Mouse (Mus musculus) neural tube, embryonic 14.5 days (tissue): ENCODE data around the gene Slc9c1. TPM values are rescaled to one million over a fixed set of nuclear protein-coding genes. Genes with fewer than 3 reads are reported as not detected.
"Not testable (repeated sequence)": the region's sequence is repeated elsewhere in the genome, so short reads cannot be mapped to it uniquely, and the experiment has no call there.

Experiments
- ATAC-seq: fragments of 200-750 bp; cut with Nextera tagmentation; 2 replicates; pipeline ENCODE4 v1.8.0; 2017; ENCODE audit warnings: low read depth, mild to moderate bottlenecking, moderate TSS enrichment, moderate library complexity
- H3K27ac ChIP-seq: fragments of 300-500 bp; sonication (generic); 2 replicates; pipeline ENCODE4 v1.5.1; 2014; ENCODE audit warnings: low read depth, mild to moderate bottlenecking, control low read depth, low read length, moderate library complexity, mixed read lengths
- H3K27me3 ChIP-seq: fragments of 300-500 bp; sonication (generic); 2 replicates; pipeline ENCODE4 v1.6.1; 2014; ENCODE audit warnings: low read length; ENCODE audit not compliant: control insufficient read depth, insufficient read depth
- H3K36me3 ChIP-seq: fragments of 300-500 bp; sonication (generic); 2 replicates; pipeline ENCODE4 v1.6.1; 2014; ENCODE audit warnings: low read length, mixed read lengths; ENCODE audit not compliant: control insufficient read depth, insufficient read depth
- H3K4me1 ChIP-seq: fragments of 300-500 bp; sonication (generic); 2 replicates; pipeline ENCODE4 v1.6.1; 2014; ENCODE audit warnings: low read length; ENCODE audit not compliant: control insufficient read depth, insufficient read depth
- H3K4me2 ChIP-seq: fragments of 300-500 bp; sonication (generic); 2 replicates; pipeline ENCODE4 v1.6.1; 2014; ENCODE audit warnings: mild to moderate bottlenecking, low read depth, low read length, control low read depth
- H3K4me3 ChIP-seq: fragments of 300-500 bp; sonication (generic); 2 replicates; pipeline ENCODE4 v1.5.1; 2014; ENCODE audit warnings: low read depth, low read length, control low read depth, mixed read lengths
- H3K9ac ChIP-seq: fragments of 300-500 bp; sonication (generic); replicated peaks from 2 replicates; pipeline ENCODE4 v1.6.1; 2014; ENCODE audit warnings: low read depth, mild to moderate bottlenecking, control low read depth, low read length, mixed read lengths
- H3K9me3 ChIP-seq: fragments of 300-500 bp; sonication (generic); 2 replicates; pipeline ENCODE4 v1.6.1; 2016; ENCODE audit warnings: low read length; ENCODE audit not compliant: control insufficient read depth
- WGBS: fragments of 180-500 bp; shearing (Covaris S2); extraction: QIAGEN DNeasy Blood & Tissue Kit; methylation state at CpG from one replicate; pipeline ENCODE4 v1.1.7; 2014; 5-methylcytosine and 5-hydroxymethylcytosine counted together
- polyA plus RNA-seq: library from polyadenylated mRNA; unstranded; fragments of >200 nt; fragmentation: Nextera tagmentation; extraction: Ambion mirVana; gene quantifications from 2 replicates; pipeline ENCODE4 v1.2.1, GENCODE M21; 2014

Gene Slc9c1
- not detected in 2 replicates for polyA plus RNA-seq

- no peaks in the 10 kb centered on the region for H3K27me3 ChIP-seq
- ATAC-seq, result no peak
- no peak within 1 kb of the TSS for H3K4me3 ChIP-seq
- no peak within 1 kb of the TSS for H3K27ac ChIP-seq
- H3K4me1 ChIP-seq, result no peaks in the 10 kb centered on the region
- 96% methylated on average over 5 of the region's 5 CpGs for WGBS
- H3K36me3 ChIP-seq, result no peaks in the 10 kb centered on the region
- no peak within 1 kb of the TSS for H3K9ac ChIP-seq
- no peak within 1 kb of the TSS for H3K4me2 ChIP-seq
- no peaks in the 10 kb centered on the region for H3K9me3 ChIP-seq
Measured at GRCm38 (mm10) chr16:45535009-45535408, at the start of gene Slc9c1. Slc9c1 (plus strand) TSS chr16:45535309.

DNA sequence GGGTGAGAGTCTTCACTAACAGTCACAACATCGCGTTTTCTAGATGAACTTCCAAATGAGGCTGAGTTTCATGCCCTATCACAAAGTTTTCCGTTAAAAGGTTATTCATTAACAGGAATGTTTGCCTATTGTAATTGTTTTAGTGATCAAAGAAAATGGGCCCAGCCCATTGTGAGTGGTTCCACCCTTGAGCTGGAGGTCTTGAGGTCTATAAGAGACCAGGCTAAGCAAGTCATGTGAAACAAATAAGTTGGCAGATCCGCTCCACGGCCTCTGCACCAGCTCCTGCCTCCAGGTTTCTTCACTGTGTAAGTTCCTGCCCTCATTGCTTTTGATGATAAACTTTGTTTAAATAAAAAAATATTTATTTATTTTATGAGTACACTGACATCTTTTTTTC, 42.2 kb upstream of the Slc9c1 start, which contains the start of gene Gm609:
TSS of gene Gm609 (minus strand) at position 43 of the 400 bp plus-strand sequence.
- no peak within 1 kb of the TSS for H3K4me3 ChIP-seq
- ATAC-seq, result no peak
- 85% methylated on average over 5 of the region's 5 CpGs for WGBS

GRCm38 (mm10) chr16:45495326-45495725, 39.8 kb upstream of the Slc9c1 start:
- WGBS, result 87% methylated on average over 1 of the region's 1 CpGs
- ATAC-seq, result no peak
- Histone ChIP-seq H3K36me3 (no peaks in the 10 kb centered on the region), H3K9me3 (no peaks in the 10 kb centered on the region), H3K27me3 (no peaks in the 10 kb centered on the region), H3K27ac (no peak overlapping the region), H3K4me2 (no peak overlapping the region), H3K9ac (no peak overlapping the region), H3K4me3 (no peak overlapping the region), H3K4me1 (no peaks in the 10 kb centered on the region)

More for the DNA sequence above, 42.2 kb upstream of the Slc9c1 start, which contains the start of gene Gm609:
- Histone ChIP-seq H3K27me3 (no peaks in the 10 kb centered on the region), H3K4me1 (no peaks in the 10 kb centered on the region), H3K4me2 (no peak within 1 kb of the TSS), H3K27ac (no peak within 1 kb of the TSS), H3K9ac (no peak within 1 kb of the TSS), H3K9me3 (no peaks in the 10 kb centered on the region), H3K36me3 (no peaks in the 10 kb centered on the region)

DNA sequence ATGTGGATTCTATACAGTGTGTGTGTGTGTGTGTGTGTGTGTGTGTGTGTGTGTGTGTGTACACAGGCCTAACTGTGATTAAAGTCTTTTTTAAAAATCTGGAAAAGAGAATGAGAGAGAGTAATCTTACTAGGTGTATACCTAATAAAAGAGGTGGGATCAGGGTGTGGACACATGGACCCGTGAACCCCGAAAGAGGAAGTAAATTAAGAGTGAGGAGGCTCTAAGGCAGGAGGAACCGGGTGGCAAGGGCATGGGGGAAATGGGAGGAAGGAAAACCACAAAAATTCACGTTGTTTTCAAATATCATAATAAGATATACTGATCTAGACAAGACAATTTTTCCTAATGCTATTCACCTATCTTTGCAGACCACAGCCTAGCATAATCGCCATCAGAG, 9.6 kb upstream of the Slc9c1 start:
- no peak overlapping the region for H3K4me2 ChIP-seq
- no peak overlapping the region for H3K9ac ChIP-seq

GRCm38 (mm10) chr16:45531950-45532349, 3.2 kb upstream of the Slc9c1 start, which contains the start of gene Gm17783:
Gm17783 (minus strand) TSS chr16:45532050.
- no peak within 1 kb of the TSS for H3K9ac ChIP-seq
- H3K4me2 ChIP-seq, result no peak within 1 kb of the TSS
- H3K27ac ChIP-seq, result no peak within 1 kb of the TSS
- H3K9me3 ChIP-seq, result no peaks in the 10 kb centered on the region
- no peak for ATAC-seq
- no peaks in the 10 kb centered on the region for H3K27me3 ChIP-seq
- H3K4me3 ChIP-seq, result no peak within 1 kb of the TSS
- 82% methylated on average over 4 of the region's 4 CpGs for WGBS
- H3K36me3 ChIP-seq, result no peaks in the 10 kb centered on the region
- no peaks in the 10 kb centered on the region for H3K4me1 ChIP-seq

More for the DNA sequence above, 9.6 kb upstream of the Slc9c1 start:
- Histone ChIP-seq H3K4me3 (no peak overlapping the region), H3K27me3 (no peaks in the 10 kb centered on the region), H3K27ac (no peak overlapping the region), H3K9me3 (no peaks in the 10 kb centered on the region), H3K4me1 (no peaks in the 10 kb centered on the region), H3K36me3 (no peaks in the 10 kb centered on the region)
- ATAC-seq, result no peak
- WGBS, result 85% methylated on average over 5 of the region's 5 CpGs

- WGBS, result 86% methylated on average over 1 of the region's 1 CpGs
- not testable (repeated sequence) for H3K4me1 ChIP-seq, H3K9ac ChIP-seq, H3K9me3 ChIP-seq, ATAC-seq, H3K4me3 ChIP-seq, H3K36me3 ChIP-seq, H3K4me2 ChIP-seq, H3K27ac ChIP-seq, H3K27me3 ChIP-seq
Measured at GRCm38 (mm10) chr16:45538342-45538741, 3.2 kb downstream of the Slc9c1 start.

- no peak overlapping the region for H3K4me3 ChIP-seq
- no peaks in the 10 kb centered on the region for H3K27me3 ChIP-seq
- H3K9me3 ChIP-seq, result no peaks in the 10 kb centered on the region
- no peak for ATAC-seq
- no peak overlapping the region for H3K9ac ChIP-seq
- H3K4me1 ChIP-seq, result no peaks in the 10 kb centered on the region
- no peaks in the 10 kb centered on the region for H3K36me3 ChIP-seq
- no peak overlapping the region for H3K4me2 ChIP-seq
- no peak overlapping the region for H3K27ac ChIP-seq
Measured at GRCm38 (mm10) chr16:45542108-45542507, 7.0 kb downstream of the Slc9c1 start.

GRCm38 (mm10) chr16:45544341-45544740, 9.2 kb downstream of the Slc9c1 start:
- Histone ChIP-seq H3K27ac (no peak overlapping the region), H3K27me3 (no peaks in the 10 kb centered on the region), H3K9ac (no peak overlapping the region), H3K4me3 (no peak overlapping the region), H3K4me2 (no peak overlapping the region), H3K4me1 (no peaks in the 10 kb centered on the region), H3K36me3 (no peaks in the 10 kb centered on the region), H3K9me3 (no peaks in the 10 kb centered on the region)
- WGBS, result 78% methylated on average over 3 of the region's 3 CpGs
- ATAC-seq, result no peak

- no peaks in the 10 kb centered on the region for H3K36me3 ChIP-seq
- no peak overlapping the region for H3K4me2 ChIP-seq
- no peaks in the 10 kb centered on the region for H3K27me3 ChIP-seq
- H3K4me3 ChIP-seq, result no peak overlapping the region
- no peaks in the 10 kb centered on the region for H3K4me1 ChIP-seq
- no peak for ATAC-seq
- no peaks in the 10 kb centered on the region for H3K9me3 ChIP-seq
- no peak overlapping the region for H3K27ac ChIP-seq
- H3K9ac ChIP-seq, result no peak overlapping the region
Measured at GRCm38 (mm10) chr16:45547982-45548381, 12.9 kb downstream of the Slc9c1 start.
